Mouse (Mus musculus): ENCODE measurements at regions not wholly inside any gene's neighbourhood (a gene's known extent, or its start where the extent isn't known, plus 50 kb on each side); places are given as distances from the start of the nearest gene placed in this dataset.

- no peaks in the 10 kb centered on the region for H3K4me1 ChIP-seq (ENCODE audit: insufficient read depth, low read length)
- no peak overlapping the region for H3K9ac ChIP-seq (replicated peaks; ENCODE audit: low read length)
- H3K36me3 ChIP-seq (ENCODE audit: insufficient read depth, low read length), result no peaks in the 10 kb centered on the region
- no peak for DNase-seq (ENCODE audit: low spot score)
- no peak overlapping the region for H3K27ac ChIP-seq
- no peak overlapping the region for H3K4me2 ChIP-seq (ENCODE audit: low read depth, low read length)
- H3K9me3 ChIP-seq (ENCODE audit: low read length), result no peaks in the 10 kb centered on the region
- no peaks in the 10 kb centered on the region for H3K27me3 ChIP-seq (ENCODE audit: insufficient read depth, low read length)
- ATAC-seq, result no peak
- WGBS, result 70% methylated on average over 4 of the region's 4 CpGs
- H3K4me3 ChIP-seq (ENCODE audit: low read length), result no peak overlapping the region
- no peak for TF ChIP-seq CTCF (IDR thresholded peaks at IDR 0.05; ENCODE audit: low read depth)
Measured at GRCm38 (mm10) chr3:77831256-77831655, 1455.1 kb downstream of the Rapgef2 start.

- Histone ChIP-seq H3K27me3 (ENCODE audit: insufficient read depth, low read length) (no peaks in the 10 kb centered on the region), H3K4me2 (ENCODE audit: low read depth, low read length) (no peak overlapping the region), H3K4me1 (ENCODE audit: insufficient read depth, low read length) (no peaks in the 10 kb centered on the region), H3K9me3 (ENCODE audit: low read length) (no peaks in the 10 kb centered on the region), H3K27ac (no peak overlapping the region), H3K36me3 (ENCODE audit: insufficient read depth, low read length) (no peaks in the 10 kb centered on the region), H3K4me3 (ENCODE audit: low read length) (no peak overlapping the region), H3K9ac (replicated peaks; ENCODE audit: low read length) (no peak overlapping the region)
- TF ChIP-seq CTCF (IDR thresholded peaks at IDR 0.05; ENCODE audit: low read depth), result no peak
- ATAC-seq, result no peak
- DNase-seq (ENCODE audit: low spot score), result no peak
Measured at GRCm38 (mm10) chr3:77830219-77830618, 1456.1 kb downstream of the Rapgef2 start.

GRCm38 (mm10) chr3:77800776-77801175 is 1485.5 kb downstream of the Rapgef2 start:
- Histone ChIP-seq H3K4me3 (ENCODE audit: low read length) (no peak overlapping the region), H3K9ac (replicated peaks; ENCODE audit: low read length) (no peak overlapping the region), H3K4me1 (ENCODE audit: insufficient read depth, low read length) (no peaks in the 10 kb centered on the region), H3K9me3 (ENCODE audit: low read length) (no peaks in the 10 kb centered on the region), H3K4me2 (ENCODE audit: low read depth, low read length) (no peak overlapping the region), H3K36me3 (ENCODE audit: insufficient read depth, low read length) (no peaks in the 10 kb centered on the region), H3K27ac (no peak overlapping the region), H3K27me3 (ENCODE audit: insufficient read depth, low read length) (no peaks in the 10 kb centered on the region)
- ATAC-seq (no peak), DNase-seq (ENCODE audit: low spot score) (no peak)
- TF ChIP-seq CTCF (IDR thresholded peaks at IDR 0.05; ENCODE audit: low read depth), result no peak
- WGBS, result 52% methylated on average over 2 of the region's 2 CpGs

GRCm38 (mm10) chr3:77781783-77782182 is 1504.5 kb downstream of the Rapgef2 start:
- DNase-seq (ENCODE audit: low spot score) (no peak), ATAC-seq (no peak)
- Histone ChIP-seq H3K4me2 (ENCODE audit: low read depth, low read length) (no peak overlapping the region), H3K9me3 (ENCODE audit: low read length) (no peaks in the 10 kb centered on the region), H3K4me3 (ENCODE audit: low read length) (no peak overlapping the region), H3K36me3 (ENCODE audit: insufficient read depth, low read length) (no peaks in the 10 kb centered on the region), H3K27ac (no peak overlapping the region), H3K27me3 (ENCODE audit: insufficient read depth, low read length) (no peaks in the 10 kb centered on the region), H3K4me1 (ENCODE audit: insufficient read depth, low read length) (no peaks in the 10 kb centered on the region), H3K9ac (replicated peaks; ENCODE audit: low read length) (no peak overlapping the region)
- TF ChIP-seq CTCF (IDR thresholded peaks at IDR 0.05; ENCODE audit: low read depth), result no peak

- Histone ChIP-seq H3K4me3 (ENCODE audit: low read length) (no peak overlapping the region), H3K27ac (no peak overlapping the region), H3K4me2 (ENCODE audit: low read depth, low read length) (no peak overlapping the region), H3K36me3 (ENCODE audit: insufficient read depth, low read length) (no peaks in the 10 kb centered on the region), H3K9ac (replicated peaks; ENCODE audit: low read length) (no peak overlapping the region), H3K4me1 (ENCODE audit: insufficient read depth, low read length) (no peaks in the 10 kb centered on the region), H3K27me3 (ENCODE audit: insufficient read depth, low read length) (no peaks in the 10 kb centered on the region), H3K9me3 (ENCODE audit: low read length) (no peaks in the 10 kb centered on the region)
- peak; percentile 42 for DNase-seq (ENCODE audit: low spot score)
- TF ChIP-seq CTCF (IDR thresholded peaks at IDR 0.05; ENCODE audit: low read depth), result no peak
- no peak for ATAC-seq
Measured at GRCm38 (mm10) chr3:77781332-77781731, 1505.0 kb downstream of the Rapgef2 start.

GRCm38 (mm10) chr3:77758840-77759361 is 1527.4 kb downstream of the Rapgef2 start:
- Histone ChIP-seq H3K4me2 (ENCODE audit: low read depth, low read length) (no peak overlapping the region), H3K9ac (replicated peaks; ENCODE audit: low read length) (no peak overlapping the region), H3K27me3 (ENCODE audit: insufficient read depth, low read length) (no peaks in the 10 kb centered on the region), H3K4me1 (ENCODE audit: insufficient read depth, low read length) (no peaks in the 10 kb centered on the region), H3K4me3 (ENCODE audit: low read length) (no peak overlapping the region), H3K9me3 (ENCODE audit: low read length) (no peaks in the 10 kb centered on the region), H3K36me3 (ENCODE audit: insufficient read depth, low read length) (no peaks in the 10 kb centered on the region), H3K27ac (no peak overlapping the region)
- ATAC-seq, result no peak
- TF ChIP-seq CTCF (IDR thresholded peaks at IDR 0.05; ENCODE audit: low read depth), result no peak
- WGBS, result 75% methylated on average over 3 of the region's 3 CpGs
- no peak for DNase-seq (ENCODE audit: low spot score)

- no peaks in the 10 kb centered on the region for H3K4me1 ChIP-seq (ENCODE audit: insufficient read depth, low read length)
- WGBS, result 89% methylated on average over 1 of the region's 1 CpGs
- H3K9me3 ChIP-seq (ENCODE audit: low read length), result no peaks in the 10 kb centered on the region
- no peak overlapping the region for H3K4me3 ChIP-seq (ENCODE audit: low read length)
- H3K36me3 ChIP-seq (ENCODE audit: insufficient read depth, low read length), result no peaks in the 10 kb centered on the region
- no peaks in the 10 kb centered on the region for H3K27me3 ChIP-seq (ENCODE audit: insufficient read depth, low read length)
- no peak overlapping the region for H3K9ac ChIP-seq (replicated peaks; ENCODE audit: low read length)
- no peak overlapping the region for H3K4me2 ChIP-seq (ENCODE audit: low read depth, low read length)
- DNase-seq (ENCODE audit: low spot score), result no peak
- TF ChIP-seq CTCF (IDR thresholded peaks at IDR 0.05; ENCODE audit: low read depth), result no peak
- H3K27ac ChIP-seq, result no peak overlapping the region
- ATAC-seq, result no peak
Measured at GRCm38 (mm10) chr3:77758295-77758694, 1528.0 kb downstream of the Rapgef2 start.

All from hindbrain, postnatal 0 days (tissue).